Mouse (Mus musculus): Measurements from ENCODE around the gene Rrm2.

- TF ChIP-seq CTCF (IDR thresholded peaks at IDR 0.05; ENCODE audit: low read depth) (no peak), EP300 (IDR thresholded peaks at IDR 0.05; ENCODE audit: low read depth) (no peak)
Observed at GRCm38 (mm10) chr12:24739963-24740362, 31.9 kb downstream of the Rrm2 start.

All from heart, postnatal 0 days (tissue).